Mouse (Mus musculus) cerebellum, adult 9-10 months (tissue): ENCODE measurements around the gene Trappc10.
A peak's percentile ranks its signal among the peaks of the same experiment; 100 is the strongest.

Source experiments
- DNase-seq: peaks from one replicate; pipeline ENCODE4 v3.0.0; 2022

Trappc10 gene

GRCm38 (mm10) chr10:78244438-78245224, at the start of gene Trappc10:
Gene Trappc10, minus strand, starts transcription at chr10:78244641.
- DNase-seq = peak; percentile 82

- DNase-seq = no peak
Observed at GRCm38 (mm10) chr10:78293576-78293975, 49.1 kb upstream of the Trappc10 start.

- no peak for DNase-seq
Observed at GRCm38 (mm10) chr10:78292381-78292780, 47.9 kb upstream of the Trappc10 start.

GRCm38 (mm10) chr10:78290730-78291535, 46.5 kb upstream of the Trappc10 start:
- DNase-seq = no peak

- DNase-seq = peak; percentile 78
Observed at GRCm38 (mm10) chr10:78288896-78289295, 44.5 kb upstream of the Trappc10 start.

GRCm38 (mm10) chr10:78288135-78288534, 43.7 kb upstream of the Trappc10 start:
- no peak for DNase-seq

- no peak for DNase-seq
Observed at GRCm38 (mm10) chr10:78287465-78288132, 43.2 kb upstream of the Trappc10 start.

- DNase-seq = no peak
Observed at GRCm38 (mm10) chr10:78285959-78286358, 41.5 kb upstream of the Trappc10 start.

GRCm38 (mm10) chr10:78285409-78285808, 41.0 kb upstream of the Trappc10 start:
- no peak for DNase-seq

- no peak for DNase-seq
Observed at GRCm38 (mm10) chr10:78284812-78285211, 40.4 kb upstream of the Trappc10 start.

GRCm38 (mm10) chr10:78282411-78282810, 38.0 kb upstream of the Trappc10 start:
- no peak for DNase-seq

- no peak for DNase-seq
Observed at GRCm38 (mm10) chr10:78280486-78280885, 36.0 kb upstream of the Trappc10 start.

- DNase-seq = peak; percentile 75
Observed at GRCm38 (mm10) chr10:78279210-78279609, 34.8 kb upstream of the Trappc10 start.

- no peak for DNase-seq
Observed at GRCm38 (mm10) chr10:78277835-78278234, 33.4 kb upstream of the Trappc10 start.

GRCm38 (mm10) chr10:78276242-78276641, 31.8 kb upstream of the Trappc10 start:
- DNase-seq = no peak

GRCm38 (mm10) chr10:78272932-78273331, 28.5 kb upstream of the Trappc10 start:
- no peak for DNase-seq

GRCm38 (mm10) chr10:78265881-78266280, 21.4 kb upstream of the Trappc10 start:
- no peak for DNase-seq

- DNase-seq = no peak
Observed at GRCm38 (mm10) chr10:78264735-78265134, 20.3 kb upstream of the Trappc10 start.

- peak; percentile 55 for DNase-seq
Observed at GRCm38 (mm10) chr10:78260916-78261650, 16.6 kb upstream of the Trappc10 start.

GRCm38 (mm10) chr10:78260322-78260721, 15.9 kb upstream of the Trappc10 start:
- DNase-seq = no peak

GRCm38 (mm10) chr10:78259702-78260101, 15.3 kb upstream of the Trappc10 start:
- DNase-seq = no peak

GRCm38 (mm10) chr10:78259230-78259629, 14.8 kb upstream of the Trappc10 start:
- DNase-seq = no peak
